Mouse (Mus musculus) heart, embryonic 10.5 days (tissue): ENCODE measurements around the gene Phyh. TPM values are rescaled to one million over a fixed set of nuclear protein-coding genes. Genes with fewer than 3 reads are reported as not detected.

Experiments used
- DNase-seq: peaks from one replicate; pipeline ENCODE4 v3.0.0-alpha.2; 2017; ENCODE audit warnings: low spot score
- H3K27ac ChIP-seq: fragments of 300-500 bp; sonication (generic); 2 replicates; pipeline ENCODE4 v1.5.1; 2016; ENCODE audit warnings: mild to moderate bottlenecking
- H3K27me3 ChIP-seq: fragments of 300-500 bp; sonication (generic); 2 replicates; pipeline ENCODE4 v1.6.1; 2016; ENCODE audit warnings: mild to moderate bottlenecking; ENCODE audit not compliant: poor library complexity, insufficient read depth, severe bottlenecking
- H3K36me3 ChIP-seq: fragments of 300-500 bp; sonication (generic); 2 replicates; pipeline ENCODE4 v1.6.1; 2016; ENCODE audit warnings: mild to moderate bottlenecking, moderate library complexity
- H3K4me1 ChIP-seq: fragments of 300-500 bp; sonication (generic); 2 replicates; pipeline ENCODE4 v1.6.1; 2016; ENCODE audit warnings: mild to moderate bottlenecking
- H3K4me3 ChIP-seq: fragments of 300-500 bp; sonication (generic); 2 replicates; pipeline ENCODE4 v1.5.1; 2016; ENCODE audit warnings: mild to moderate bottlenecking, moderate library complexity
- H3K9me3 ChIP-seq: fragments of 300-500 bp; sonication (generic); 2 replicates; pipeline ENCODE4 v1.6.1; 2016; ENCODE audit warnings: mild to moderate bottlenecking, moderate library complexity
- WGBS: fragments of 180-500 bp; shearing (Covaris S2); methylation state at CpG from one replicate; pipeline ENCODE4 v1.1.7; 2016; 5-methylcytosine and 5-hydroxymethylcytosine counted together
- polyA plus RNA-seq: library from polyadenylated mRNA; unstranded; fragments of >200 nt; fragmentation: Nextera tagmentation; extraction: Ambion mirVana; gene quantifications from 2 replicates; pipeline ENCODE4 v1.2.1, GENCODE M21; 2016

Gene Phyh
- polyA plus RNA-seq, 1 experiment from 2014 or later = 59.7 TPM

GRCm38 (mm10) chr2:4900624-4901023, 18.2 kb upstream of the Phyh start:
- no peaks in the 10 kb centered on the region for H3K27me3 ChIP-seq
- no peaks in the 10 kb centered on the region for H3K9me3 ChIP-seq
- H3K36me3 ChIP-seq = peaks cover 78% of the 10 kb centered on the region
- 94% methylated on average over 6 of the region's 6 CpGs for WGBS
- no peak for DNase-seq
- no peaks in the 10 kb centered on the region for H3K4me1 ChIP-seq
- H3K4me3 ChIP-seq = no peak overlapping the region
- H3K27ac ChIP-seq = no peak overlapping the region

GRCm38 (mm10) chr2:4902346-4902745, 16.5 kb upstream of the Phyh start:
- DNase-seq = no peak
- no peaks in the 10 kb centered on the region for H3K27me3 ChIP-seq
- no peak overlapping the region for H3K4me3 ChIP-seq
- H3K36me3 ChIP-seq = peaks cover 78% of the 10 kb centered on the region
- 88% methylated on average over 5 of the region's 5 CpGs for WGBS
- no peaks in the 10 kb centered on the region for H3K9me3 ChIP-seq
- no peak overlapping the region for H3K27ac ChIP-seq
- H3K4me1 ChIP-seq = no peaks in the 10 kb centered on the region

GRCm38 (mm10) chr2:4907120-4907519, 11.7 kb upstream of the Phyh start:
- Histone ChIP-seq H3K4me3 (no peak overlapping the region), H3K27me3 (no peaks in the 10 kb centered on the region), H3K9me3 (0 out of 2 replicates have a peak, but pooled peaks cover under 1% of the 10 kb centered on the region), H3K36me3 (peaks cover 49% of the 10 kb centered on the region), H3K27ac (no peak overlapping the region), H3K4me1 (no peaks in the 10 kb centered on the region)
- WGBS = 85% methylated on average over 6 of the region's 6 CpGs
- DNase-seq = no peak

GRCm38 (mm10) chr2:4907916-4908315, 10.9 kb upstream of the Phyh start:
- whole genome bisulfite sequencing = 49% methylated on average over 7 of the region's 7 CpGs
- DNase-seq = no peak
- Histone ChIP-seq H3K9me3 (0 out of 2 replicates have a peak, but pooled peaks cover 3% of the 10 kb centered on the region), H3K27ac (no peak overlapping the region), H3K4me3 (no peak overlapping the region), H3K36me3 (peaks cover 46% of the 10 kb centered on the region), H3K27me3 (no peaks in the 10 kb centered on the region), H3K4me1 (no peaks in the 10 kb centered on the region)

- Histone ChIP-seq H3K9me3 (0 out of 2 replicates have a peak, but pooled peaks cover 3% of the 10 kb centered on the region), H3K4me1 (0 out of 2 replicates have a peak, but pooled peaks cover 1% of the 10 kb centered on the region), H3K27me3 (no peaks in the 10 kb centered on the region), H3K4me3 (no peak overlapping the region), H3K27ac (no peak overlapping the region), H3K36me3 (peaks cover 43% of the 10 kb centered on the region)
- no peak for DNase-seq
- 86% methylated on average over 3 of the region's 3 CpGs for WGBS
These were observed 10.0 kb upstream of the Phyh start for GRCm38 (mm10) chr2:4908771-4909315.

GRCm38 (mm10) chr2:4909909-4910308, 8.9 kb upstream of the Phyh start:
- Histone ChIP-seq H3K27me3 (no peaks in the 10 kb centered on the region), H3K4me3 (no peak overlapping the region), H3K9me3 (0 out of 2 replicates have a peak, but pooled peaks cover 3% of the 10 kb centered on the region), H3K27ac (no peak overlapping the region), H3K36me3 (peaks cover 41% of the 10 kb centered on the region), H3K4me1 (0 out of 2 replicates have a peak, but pooled peaks cover 4% of the 10 kb centered on the region)
- WGBS = 78% methylated on average over 6 of the region's 6 CpGs
- DNase-seq = no peak

- DNase-seq = no peak
- Histone ChIP-seq H3K27ac (no peak overlapping the region), H3K9me3 (0 out of 2 replicates have a peak, but pooled peaks cover 3% of the 10 kb centered on the region), H3K4me3 (no peak overlapping the region), H3K4me1 (0 out of 2 replicates have a peak, but pooled peaks cover 4% of the 10 kb centered on the region), H3K36me3 (peaks cover 35% of the 10 kb centered on the region), H3K27me3 (no peaks in the 10 kb centered on the region)
- WGBS = 76% methylated on average over 4 of the region's 4 CpGs
These were observed 8.3 kb upstream of the Phyh start for GRCm38 (mm10) chr2:4910521-4910920.

- 73% methylated on average over 7 of the region's 7 CpGs for WGBS
- no peak for DNase-seq
- no peak overlapping the region for H3K27ac ChIP-seq
These were observed 4.9 kb upstream of the Phyh start for GRCm38 (mm10) chr2:4913949-4914348.

GRCm38 (mm10) chr2:4916037-4916436, 2.8 kb upstream of the Phyh start:
- H3K4me3 ChIP-seq = no peak overlapping the region
- H3K36me3 ChIP-seq = no peaks in the 10 kb centered on the region
- 71% methylated on average over 6 of the region's 6 CpGs for WGBS
- peaks cover 25% of the 10 kb centered on the region for H3K4me1 ChIP-seq
- H3K27ac ChIP-seq = no peak overlapping the region
- H3K27me3 ChIP-seq = no peaks in the 10 kb centered on the region
- 0 out of 2 replicates have a peak, but pooled peaks cover 3% of the 10 kb centered on the region for H3K9me3 ChIP-seq
- no peak for DNase-seq

More at GRCm38 (mm10) chr2:4913949-4914348, 4.9 kb upstream of the Phyh start:
- no peaks in the 10 kb centered on the region for H3K27me3 ChIP-seq
- H3K4me1 ChIP-seq = peaks cover 19% of the 10 kb centered on the region; the same call in 1 of the 2 replicates
- H3K4me3 ChIP-seq = no peak overlapping the region
- 0 out of 2 replicates have a peak, but pooled peaks cover under 1% of the 10 kb centered on the region for H3K36me3 ChIP-seq
- 0 out of 2 replicates have a peak, but pooled peaks cover 3% of the 10 kb centered on the region for H3K9me3 ChIP-seq

- DNase-seq = peak; percentile 86
- Histone ChIP-seq H3K4me1 (peaks cover 25% of the 10 kb centered on the region), H3K9me3 (no peaks in the 10 kb centered on the region), H3K27me3 (no peaks in the 10 kb centered on the region), H3K27ac (peak overlapping the region; percentile 95), H3K4me3 (peak overlapping the region; percentile 44; the same call in 1 of the 2 replicates), H3K36me3 (no peaks in the 10 kb centered on the region)
- WGBS = 13% methylated on average over 8 of the region's 8 CpGs
These were observed 1.3 kb upstream of the Phyh start for GRCm38 (mm10) chr2:4917326-4918021.

- DNase-seq = no peak
- H3K36me3 ChIP-seq = peaks cover 8% of the 10 kb centered on the region; the same call in 1 of the 2 replicates
- H3K9me3 ChIP-seq = no peaks in the 10 kb centered on the region
- H3K4me1 ChIP-seq = peaks cover 22% of the 10 kb centered on the region
- 80% methylated on average over 5 of the region's 5 CpGs for WGBS
- H3K27me3 ChIP-seq = no peaks in the 10 kb centered on the region
- no peak overlapping the region for H3K4me3 ChIP-seq
- H3K27ac ChIP-seq = no peak overlapping the region
These were observed 2.2 kb downstream of the Phyh start for GRCm38 (mm10) chr2:4921019-4921418.

GRCm38 (mm10) chr2:4922476-4923164, 3.8 kb downstream of the Phyh start:
- Histone ChIP-seq H3K27me3 (no peaks in the 10 kb centered on the region), H3K4me3 (no peak overlapping the region), H3K36me3 (peaks cover 22% of the 10 kb centered on the region), H3K27ac (no peak overlapping the region), H3K9me3 (no peaks in the 10 kb centered on the region), H3K4me1 (peaks cover 16% of the 10 kb centered on the region)
- 49% methylated on average over 7 of the region's 7 CpGs for WGBS
- DNase-seq = peak; percentile 51

GRCm38 (mm10) chr2:4927391-4927790, 8.6 kb downstream of the Phyh start:
- 82% methylated on average over 3 of the region's 3 CpGs for WGBS
- no peaks in the 10 kb centered on the region for H3K4me1 ChIP-seq
- H3K4me3 ChIP-seq = no peak overlapping the region
- peaks cover 62% of the 10 kb centered on the region for H3K36me3 ChIP-seq
- no peak overlapping the region for H3K27ac ChIP-seq
- peak; percentile 51 for DNase-seq
- no peaks in the 10 kb centered on the region for H3K27me3 ChIP-seq
- no peaks in the 10 kb centered on the region for H3K9me3 ChIP-seq
